ENCODE assay signal across 1 mouse cellular context in the genomic region with DNA sequence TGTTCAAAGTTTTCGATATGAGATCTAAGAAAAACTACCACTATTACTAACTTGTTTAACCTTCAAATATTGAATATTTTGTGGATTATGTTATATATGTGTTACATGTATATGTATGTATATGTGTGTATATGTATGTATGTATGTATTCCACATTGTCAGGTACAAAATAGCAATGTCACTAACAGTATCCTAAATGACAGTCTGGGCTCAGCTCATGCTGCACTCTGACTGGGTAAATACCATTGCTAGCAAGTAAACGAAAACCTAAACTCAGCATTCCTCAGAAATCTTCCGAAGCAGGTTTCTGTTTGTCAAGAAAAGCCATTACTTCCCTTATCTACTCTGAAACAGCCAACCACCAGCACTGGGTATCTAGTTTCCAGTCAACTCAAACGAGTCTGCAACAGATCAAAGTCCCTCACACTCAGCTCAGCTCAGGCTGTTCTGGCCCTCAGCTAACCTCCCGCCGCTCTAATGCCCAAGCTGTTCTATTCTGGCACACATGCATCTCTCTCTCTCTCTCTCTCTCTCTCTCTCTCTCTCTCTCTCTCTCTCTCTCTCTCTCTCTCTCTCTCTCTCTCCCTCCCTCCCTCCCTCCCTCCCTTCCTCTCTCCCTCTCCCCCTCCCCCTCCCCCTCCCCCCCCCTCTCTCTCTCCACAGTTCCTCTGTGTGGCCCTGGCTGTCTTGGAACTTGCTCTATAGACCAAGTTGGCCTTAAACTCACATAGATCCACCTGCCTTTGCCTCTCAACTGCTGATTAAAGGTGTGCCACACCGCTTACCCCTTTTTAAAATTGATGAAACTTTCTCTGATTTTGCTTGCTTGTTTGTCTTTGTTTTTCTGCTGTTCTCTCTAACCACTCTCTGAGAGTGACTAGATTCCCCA.
TF ChIP-seq lines count a peak whose summit lies in the region.

No protein-coding gene starts in this region.

TF ChIP-seq in MEL, 35 proteins besides CTCF, POLR2A, EP300 and RAD21 (continued from another document):
- TF ChIP-seq MEF2A (IDR thresholded peaks at IDR 0.05; ENCODE audit: extremely low read depth, insufficient replicate concordance, low read depth, low read length, poor library complexity, severe bottlenecking) (no peak), CHD1 (IDR thresholded peaks at IDR 0.05; ENCODE audit: low read depth, low read length) (no peak), HCFC1 (IDR thresholded peaks at IDR 0.05; ENCODE audit: low read depth, low read length) (no peak)
